In genomic region chr15:78165292-78165691, GRCm38 (mm10) we compare ENCODE assay signal across 21 mouse cellular contexts. TPM values are rescaled to one million over a fixed set of nuclear protein-coding genes. Genes with fewer than 3 reads are reported as not detected.
"Had no signal": no experiment of that assay in that cellular context is flagged by ENCODE, and none has a peak within 500 bp of the region (broad histone marks: within the 10 kb centered on the region; RNA-seq: fewer than 3 reads in every experiment).

No protein-coding gene starts in this region.

- H3K4me1 ChIP-seq: liver, embryonic 13.5 days; stomach, embryonic 15.5 days had no signal

- H3K9ac ChIP-seq: liver, embryonic 13.5 days; liver, postnatal 0 days; stomach, embryonic 15.5 days had no signal

- H3K4me2 ChIP-seq: liver, embryonic 13.5 days; midbrain, embryonic 11.5 days; stomach, embryonic 15.5 days had no signal

- ATAC-seq: intestine, embryonic 16.5 days; liver, postnatal 0 days; midbrain, embryonic 16.5 days had no signal

- H3K4me3 ChIP-seq: left cerebral cortex, adult 2 months; liver, embryonic 13.5 days; megakaryocyte, embryonic 14.5 days; stomach, embryonic 15.5 days had no signal

- H3K27ac ChIP-seq: left cerebral cortex, adult 2 months; liver, embryonic 13.5 days; macrophage; stomach, embryonic 15.5 days had no signal

- H3K36me3 ChIP-seq: liver, embryonic 13.5 days had no signal

- H3K27me3 ChIP-seq: liver, embryonic 13.5 days; megakaryocyte, embryonic 14.5 days; stomach, embryonic 15.5 days had no signal

- DNase-seq: kidney, adult 8-10 months; kidney, postnatal 25 days; liver; liver, embryonic 13.5 days; liver, postnatal 0 days; retina, postnatal 1 day; right cerebral cortex, postnatal 4 days; thymus, adult 2 months; thymus, postnatal 25 days had no signal

- H3K9me3 ChIP-seq: liver, embryonic 13.5 days; megakaryocyte, embryonic 14.5 days; stomach, embryonic 15.5 days had no signal

RNA-seq across cellular contexts. Expression of gene Pvalb, which starts 40.9 kb away (rescaled TPM):
- polyA plus RNA-seq: intestine, embryonic 16.5 days; liver, embryonic 13.5 days; liver, postnatal 0 days; macrophage; midbrain, embryonic 11.5 days; testis, adult 2 months; urinary bladder, adult 2 months had no signal

RNA-seq across cellular contexts. Expression of gene Cacng2, which starts 45.5 kb away (rescaled TPM):
- polyA plus RNA-seq: kidney, embryonic 16.5 days; limb, embryonic 11.5 days; liver, embryonic 13.5 days; liver, postnatal 0 days; lung, embryonic 16.5 days; macrophage; thymus, adult 2 months; urinary bladder, adult 2 months had no signal
